Mouse (Mus musculus): ENCODE results near the gene Asic2. TPM values are rescaled to one million over a fixed set of nuclear protein-coding genes. Genes with fewer than 3 reads are reported as not detected.

Asic2 gene
- polyA plus RNA-seq, 1 experiment from 2014 or later = not detected

DNA sequence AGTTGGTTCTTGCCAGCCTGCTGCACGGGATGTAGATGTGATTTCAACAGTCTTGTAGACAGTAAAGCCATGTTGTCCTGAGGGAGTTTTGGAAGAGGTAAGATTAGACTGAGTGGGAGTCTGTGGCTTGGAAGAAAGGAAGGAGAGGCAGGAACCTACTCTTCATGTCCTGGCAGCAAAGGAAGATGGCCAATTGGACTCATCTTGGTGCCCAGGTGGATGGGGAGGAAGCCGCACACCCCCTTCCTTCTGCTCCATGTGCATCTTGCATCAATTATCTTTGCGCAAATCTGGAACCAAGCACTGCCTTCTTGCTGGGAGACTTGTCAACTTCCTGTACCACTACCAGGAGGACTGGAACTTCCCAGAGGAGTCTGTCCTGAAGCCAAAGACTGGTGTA is 403.4 kb downstream of the Asic2 start:
- Histone ChIP-seq H3K4me3 (no peak overlapping the region), H3K4me2 (no peak overlapping the region), H3K27ac (no peak overlapping the region), H3K4me1 (replicated peaks) (no peaks in the 10 kb centered on the region), H3K9me3 (replicated peaks) (no peaks in the 10 kb centered on the region), H3K9ac (no peak overlapping the region), H3K36me3 (no peaks in the 10 kb centered on the region), H3K27me3 (no peaks in the 10 kb centered on the region)
- 85% methylated on average over 3 of the region's 3 CpGs for WGBS
- no peak for ATAC-seq (replicated peaks; ENCODE audit: insufficient number of reproducible peaks, insufficient read depth, low FRiP score, low read depth)

DNA sequence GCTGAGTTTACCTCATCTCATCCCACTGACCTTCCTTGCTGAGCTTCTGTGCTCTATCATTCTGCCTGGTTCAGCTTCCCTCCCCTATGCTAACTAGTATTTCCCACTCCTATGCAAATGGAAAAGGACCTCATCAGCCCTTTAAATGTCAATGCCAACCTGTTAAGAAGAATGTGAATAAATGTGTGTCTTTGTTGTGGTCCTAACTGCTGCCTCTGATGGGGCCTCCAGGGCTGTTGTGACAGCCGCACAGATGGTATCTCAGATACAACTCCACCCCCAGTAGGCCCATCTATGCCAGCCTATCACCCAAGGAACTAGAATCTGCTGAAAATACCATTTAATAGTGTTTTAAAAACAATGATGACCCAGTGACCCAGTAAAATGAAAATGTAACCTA is 407.9 kb downstream of the Asic2 start:
- Histone ChIP-seq H3K4me2 (no peak overlapping the region), H3K27ac (no peak overlapping the region), H3K9ac (no peak overlapping the region), H3K4me3 (no peak overlapping the region), H3K9me3 (replicated peaks) (no peaks in the 10 kb centered on the region), H3K36me3 (no peaks in the 10 kb centered on the region), H3K4me1 (replicated peaks) (no peaks in the 10 kb centered on the region), H3K27me3 (no peaks in the 10 kb centered on the region)
- ATAC-seq (replicated peaks; ENCODE audit: insufficient number of reproducible peaks, insufficient read depth, low FRiP score, low read depth) = no peak
- WGBS = 82% methylated on average over 1 of the region's 1 CpGs

DNA sequence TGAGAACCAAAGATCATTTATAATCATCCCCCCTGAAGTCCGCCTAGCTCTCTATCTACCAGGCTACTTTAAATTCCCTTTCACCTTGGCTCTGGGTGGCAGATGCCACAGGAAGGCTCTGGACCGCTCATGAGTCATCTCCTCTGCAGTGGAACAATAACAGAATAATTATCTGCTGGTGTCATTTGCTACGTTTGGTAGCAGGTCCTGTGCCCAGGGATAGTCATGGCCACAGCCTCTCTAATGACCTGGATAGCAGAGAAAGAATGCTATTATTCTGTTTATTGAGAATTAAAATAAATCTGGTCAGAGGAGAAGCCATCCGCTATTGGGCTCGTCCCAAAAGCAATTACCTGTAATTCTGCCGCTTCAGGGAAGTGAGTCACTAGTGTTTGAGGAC is 425.1 kb downstream of the Asic2 start:
- Histone ChIP-seq H3K9ac (no peak overlapping the region), H3K4me1 (replicated peaks) (no peaks in the 10 kb centered on the region), H3K36me3 (no peaks in the 10 kb centered on the region), H3K4me3 (no peak overlapping the region), H3K9me3 (replicated peaks) (no peaks in the 10 kb centered on the region), H3K27ac (no peak overlapping the region), H3K4me2 (no peak overlapping the region), H3K27me3 (no peaks in the 10 kb centered on the region)
- ATAC-seq (replicated peaks; ENCODE audit: insufficient number of reproducible peaks, insufficient read depth, low FRiP score, low read depth) = no peak
- WGBS = 74% methylated on average over 6 of the region's 6 CpGs

DNA sequence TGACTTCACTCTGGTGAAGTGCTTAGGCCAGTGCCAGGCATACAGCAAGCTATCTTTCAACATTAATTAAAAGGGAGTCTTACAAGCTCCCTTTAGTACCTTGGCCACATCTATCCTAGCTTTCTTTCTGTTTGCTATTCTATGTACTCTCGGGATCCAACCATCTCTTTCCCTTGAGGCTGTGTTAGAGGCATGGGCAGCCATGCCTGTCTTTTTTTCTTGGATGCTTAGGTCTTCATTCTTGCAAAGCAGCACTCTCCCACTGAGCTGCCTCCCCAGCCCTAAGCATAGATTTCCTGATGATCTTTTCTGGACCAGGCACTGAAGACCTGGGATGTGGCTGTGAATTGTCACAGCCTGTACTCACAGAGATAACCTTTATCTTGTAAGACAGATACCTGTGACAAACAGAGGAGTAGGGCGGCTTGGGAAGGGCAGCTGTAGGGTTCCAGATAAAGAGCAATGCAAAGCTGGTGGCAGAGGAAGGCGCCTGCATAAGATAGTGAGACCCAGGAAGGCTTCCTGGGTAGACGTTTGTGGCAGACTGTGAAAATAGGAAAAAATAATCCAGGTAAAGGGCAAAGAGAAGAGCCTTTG is 433.0 kb downstream of the Asic2 start:
- WGBS = 24% methylated on average over 4 of the region's 4 CpGs
- no peak overlapping the region for H3K4me2 ChIP-seq
- no peaks in the 10 kb centered on the region for H3K4me1 ChIP-seq (replicated peaks)
- no peak overlapping the region for H3K4me3 ChIP-seq
- H3K27me3 ChIP-seq = 0 out of 2 replicates have a peak, but pooled peaks cover 10% of the 10 kb centered on the region
- H3K9me3 ChIP-seq (replicated peaks) = no peaks in the 10 kb centered on the region
- no peaks in the 10 kb centered on the region for H3K36me3 ChIP-seq
- no peak overlapping the region for H3K27ac ChIP-seq
- no peak for ATAC-seq (replicated peaks; ENCODE audit: insufficient number of reproducible peaks, insufficient read depth, low FRiP score, low read depth)
- no peak overlapping the region for H3K9ac ChIP-seq

DNA sequence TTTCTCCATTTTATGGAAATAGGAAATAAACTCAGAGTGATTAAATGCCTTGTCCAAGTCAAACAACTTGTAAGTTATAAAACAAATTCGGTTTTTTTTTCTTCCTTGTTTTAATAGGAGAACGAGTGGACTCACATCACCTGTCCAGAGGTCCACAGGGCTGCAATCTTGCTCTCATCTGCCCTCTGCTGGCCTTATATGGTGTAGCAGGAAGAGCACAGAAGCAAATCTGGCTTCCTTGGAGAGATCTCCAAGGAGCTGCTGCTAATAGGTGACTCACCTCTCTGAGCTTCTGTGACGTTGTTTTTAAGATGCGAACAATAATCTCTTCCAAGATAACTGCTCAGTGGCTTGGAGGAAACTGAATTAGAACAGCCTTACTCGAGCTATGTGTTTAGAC is 433.6 kb downstream of the Asic2 start:
- H3K9me3 ChIP-seq (replicated peaks) = no peaks in the 10 kb centered on the region
- no peak overlapping the region for H3K4me2 ChIP-seq
- H3K27ac ChIP-seq = no peak overlapping the region
- H3K36me3 ChIP-seq = no peaks in the 10 kb centered on the region
- ATAC-seq (replicated peaks; ENCODE audit: insufficient number of reproducible peaks, insufficient read depth, low FRiP score, low read depth) = no peak
- H3K4me1 ChIP-seq (replicated peaks) = no peaks in the 10 kb centered on the region
- H3K4me3 ChIP-seq = no peak overlapping the region
- no peak overlapping the region for H3K9ac ChIP-seq
- H3K27me3 ChIP-seq = 0 out of 2 replicates have a peak, but pooled peaks cover 10% of the 10 kb centered on the region
- 7% methylated on average over 5 of the region's 5 CpGs for WGBS

DNA sequence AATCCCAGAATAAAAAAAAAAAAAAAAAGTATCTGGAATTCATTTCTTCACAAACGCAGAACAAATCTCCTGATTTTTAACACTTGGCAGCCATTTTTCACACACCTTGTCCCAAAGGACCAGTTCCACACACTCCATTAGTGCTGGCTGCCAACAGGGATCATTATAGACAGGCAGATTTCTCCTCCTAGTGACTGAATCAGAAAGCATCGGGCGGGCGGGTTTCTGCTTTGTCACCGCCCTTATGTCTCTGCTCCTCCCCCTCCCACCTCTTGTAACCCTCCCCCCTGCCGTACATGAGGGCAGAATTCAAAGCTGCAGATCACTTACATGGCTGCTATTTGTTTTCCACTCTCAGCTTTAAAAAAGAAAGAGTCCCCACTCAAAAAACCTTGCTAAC is 436.4 kb downstream of the Asic2 start:
- Histone ChIP-seq H3K4me1 (replicated peaks) (no peaks in the 10 kb centered on the region), H3K36me3 (no peaks in the 10 kb centered on the region), H3K4me3 (no peak overlapping the region), H3K9me3 (replicated peaks) (no peaks in the 10 kb centered on the region), H3K9ac (no peak overlapping the region), H3K27me3 (0 out of 2 replicates have a peak, but pooled peaks cover 5% of the 10 kb centered on the region), H3K27ac (no peak overlapping the region), H3K4me2 (no peak overlapping the region)
- WGBS = 5% methylated on average over 6 of the region's 6 CpGs
- ATAC-seq (replicated peaks; ENCODE audit: insufficient number of reproducible peaks, insufficient read depth, low FRiP score, low read depth) = no peak

DNA sequence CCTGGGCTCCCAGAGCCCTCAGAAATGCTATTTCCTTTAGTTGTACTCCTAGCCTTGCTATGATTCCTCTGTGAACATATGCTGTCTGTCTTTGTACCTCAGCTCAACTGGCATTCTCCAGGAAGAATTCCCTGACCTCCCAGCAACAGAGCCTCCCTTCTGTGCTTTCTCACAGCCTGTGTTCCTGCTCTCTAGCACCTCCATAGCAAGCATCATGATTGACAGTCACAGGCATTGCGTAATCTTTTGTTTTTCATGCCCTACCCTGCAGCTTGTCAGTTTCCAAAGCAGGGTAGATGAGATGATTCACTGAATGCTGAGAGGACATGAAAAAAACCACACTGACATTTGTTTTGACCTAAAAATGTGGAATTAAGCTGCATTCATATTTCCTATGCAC is 445.3 kb downstream of the Asic2 start:
- no peaks in the 10 kb centered on the region for H3K36me3 ChIP-seq
- H3K9me3 ChIP-seq (replicated peaks) = no peaks in the 10 kb centered on the region
- H3K27ac ChIP-seq = no peak overlapping the region
- WGBS = 70% methylated on average over 1 of the region's 1 CpGs
- H3K9ac ChIP-seq = no peak overlapping the region
- no peaks in the 10 kb centered on the region for H3K27me3 ChIP-seq
- H3K4me2 ChIP-seq = no peak overlapping the region
- H3K4me3 ChIP-seq = no peak overlapping the region
- H3K4me1 ChIP-seq (replicated peaks) = peaks cover 12% of the 10 kb centered on the region
- ATAC-seq (replicated peaks; ENCODE audit: insufficient number of reproducible peaks, insufficient read depth, low FRiP score, low read depth) = no peak

DNA sequence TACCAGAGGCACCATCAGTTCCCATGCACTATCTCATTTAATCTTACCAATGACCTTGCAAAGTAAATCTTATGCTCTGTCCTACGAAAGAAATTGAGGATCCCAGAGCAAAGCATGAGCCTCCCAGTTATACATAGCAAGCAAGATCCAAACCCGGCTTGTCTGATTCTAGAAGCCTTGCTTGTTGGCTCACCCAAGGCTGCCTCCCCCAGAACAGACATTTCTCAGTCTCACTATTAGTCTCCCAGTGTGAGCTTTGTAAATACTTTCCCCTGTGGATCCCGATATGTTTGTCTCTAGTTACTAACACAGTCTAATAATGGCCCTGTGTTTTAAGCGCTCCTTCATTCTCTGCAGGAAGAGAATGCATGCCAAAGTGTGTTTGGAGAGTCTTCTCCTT is 446.4 kb downstream of the Asic2 start:
- 81% methylated on average over 4 of the region's 4 CpGs for WGBS
- Histone ChIP-seq H3K4me2 (no peak overlapping the region), H3K9ac (no peak overlapping the region), H3K27ac (no peak overlapping the region), H3K9me3 (replicated peaks) (no peaks in the 10 kb centered on the region), H3K27me3 (no peaks in the 10 kb centered on the region), H3K4me1 (replicated peaks) (peaks cover 12% of the 10 kb centered on the region), H3K36me3 (no peaks in the 10 kb centered on the region), H3K4me3 (no peak overlapping the region)
- no peak for ATAC-seq (replicated peaks; ENCODE audit: insufficient number of reproducible peaks, insufficient read depth, low FRiP score, low read depth)

DNA sequence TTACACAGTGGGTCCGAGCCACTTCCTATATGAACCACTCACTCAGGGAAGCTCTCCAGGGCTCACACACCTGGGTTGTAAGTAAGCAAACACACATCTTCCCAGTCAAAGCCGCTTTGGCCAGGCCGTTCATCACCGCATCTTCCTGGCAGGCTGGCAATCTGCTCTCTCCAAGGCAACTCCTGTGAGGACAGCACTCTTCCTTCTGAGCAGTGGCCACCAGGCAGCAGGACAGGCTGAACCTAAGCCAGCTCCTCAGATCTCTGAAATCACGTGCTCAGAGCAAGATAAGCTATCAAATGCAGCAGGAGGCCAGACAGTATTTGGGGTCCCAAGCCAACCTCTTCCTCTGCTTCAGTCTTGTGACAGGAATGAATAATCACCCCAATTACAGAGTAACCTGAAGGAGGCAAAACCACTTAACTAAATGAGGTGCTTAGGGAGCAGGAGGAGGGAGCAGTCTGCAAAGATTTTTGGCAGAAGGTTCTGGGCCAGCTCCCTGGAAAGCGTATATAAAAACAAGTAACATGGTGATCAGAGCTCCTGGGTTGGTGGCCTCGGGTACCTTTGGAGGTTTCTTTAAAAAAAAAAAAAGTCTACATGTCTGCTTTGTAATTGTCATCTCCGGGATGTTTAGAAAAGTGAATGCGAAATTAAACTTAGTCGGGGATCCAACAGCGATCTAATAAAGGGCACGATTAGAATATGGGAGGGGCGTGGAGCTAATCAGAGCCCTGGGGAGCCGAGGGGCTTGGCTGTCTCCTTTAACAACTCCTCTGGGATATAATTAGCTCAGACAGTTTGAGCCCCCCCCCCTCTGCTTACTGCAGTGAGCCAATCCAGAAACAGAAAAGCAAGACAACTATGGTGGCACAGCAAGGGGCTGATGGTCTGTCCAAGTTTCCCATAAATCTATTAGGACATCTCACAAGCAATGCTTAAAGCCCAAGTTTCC is 450.0 kb downstream of the Asic2 start:
- H3K27ac ChIP-seq = no peak overlapping the region
- H3K4me1 ChIP-seq (replicated peaks) = peaks cover 12% of the 10 kb centered on the region
- no peaks in the 10 kb centered on the region for H3K27me3 ChIP-seq
- no peak overlapping the region for H3K9ac ChIP-seq
- 23% methylated on average over 14 of the region's 14 CpGs for WGBS
- H3K4me3 ChIP-seq = no peak overlapping the region
- no peaks in the 10 kb centered on the region for H3K9me3 ChIP-seq (replicated peaks)
- no peaks in the 10 kb centered on the region for H3K36me3 ChIP-seq
- no peak for ATAC-seq (replicated peaks; ENCODE audit: insufficient number of reproducible peaks, insufficient read depth, low FRiP score, low read depth)
- H3K4me2 ChIP-seq = peak overlapping the region; percentile 35

DNA sequence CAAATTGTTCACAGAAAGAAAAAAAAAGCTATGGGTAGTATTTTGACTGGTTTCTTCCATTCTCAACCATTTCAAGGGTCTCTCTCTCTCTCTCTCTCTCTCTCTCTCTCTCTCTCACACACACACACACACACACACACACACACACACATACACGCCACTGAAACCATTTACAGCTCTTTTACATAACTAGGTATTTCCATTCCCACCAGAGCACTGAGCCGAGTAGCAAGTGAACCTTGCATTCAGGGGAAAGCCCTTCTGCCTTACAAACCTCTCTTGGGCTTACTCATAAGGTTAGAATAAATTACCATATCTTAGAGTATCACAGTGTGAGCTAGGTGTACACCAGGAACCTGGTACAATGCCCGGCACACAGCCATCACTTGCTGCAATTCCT is 452.5 kb downstream of the Asic2 start:
- Histone ChIP-seq H3K4me1 (replicated peaks) (peaks cover 12% of the 10 kb centered on the region), H3K27me3 (no peaks in the 10 kb centered on the region), H3K4me3 (no peak overlapping the region), H3K27ac (no peak overlapping the region), H3K9ac (no peak overlapping the region), H3K36me3 (no peaks in the 10 kb centered on the region), H3K4me2 (no peak overlapping the region), H3K9me3 (replicated peaks) (no peaks in the 10 kb centered on the region)
- ATAC-seq (replicated peaks; ENCODE audit: insufficient number of reproducible peaks, insufficient read depth, low FRiP score, low read depth) = no peak
- 79% methylated on average over 3 of the region's 3 CpGs for WGBS

DNA sequence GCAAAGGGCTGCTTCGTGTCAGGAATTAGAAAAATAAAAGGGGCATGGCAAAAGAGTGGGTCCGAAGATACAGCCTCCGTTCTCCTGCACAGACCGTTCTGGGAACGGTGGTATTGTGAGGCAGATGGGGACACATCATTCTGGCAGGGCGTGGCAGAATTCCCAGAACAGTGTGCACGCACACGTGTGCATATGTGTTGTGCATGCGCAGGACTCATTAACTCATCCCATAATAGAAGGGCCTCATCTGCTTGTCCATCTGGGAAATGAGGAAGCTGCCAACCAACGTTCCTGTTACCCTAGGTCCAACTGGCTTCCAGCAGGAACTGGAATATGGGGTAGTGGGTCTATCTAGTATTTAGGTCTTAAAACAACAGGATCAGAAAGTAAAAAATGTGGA is 455.8 kb downstream of the Asic2 start:
- Histone ChIP-seq H3K4me3 (no peak overlapping the region), H3K27ac (no peak overlapping the region), H3K9ac (no peak overlapping the region), H3K36me3 (no peaks in the 10 kb centered on the region), H3K27me3 (no peaks in the 10 kb centered on the region), H3K9me3 (replicated peaks) (no peaks in the 10 kb centered on the region), H3K4me1 (replicated peaks) (peaks cover 5% of the 10 kb centered on the region; the same call in 1 of the 2 replicates), H3K4me2 (no peak overlapping the region)
- 81% methylated on average over 10 of the region's 10 CpGs for WGBS
- ATAC-seq (replicated peaks; ENCODE audit: insufficient number of reproducible peaks, insufficient read depth, low FRiP score, low read depth) = no peak

Measured in heart, embryonic 15.5 days (tissue).